Mouse (Mus musculus): ENCODE results near the gene Rnf167.
A peak's percentile ranks its signal among the peaks of the same experiment; 100 is the strongest.

The Rnf167 gene

DNA sequence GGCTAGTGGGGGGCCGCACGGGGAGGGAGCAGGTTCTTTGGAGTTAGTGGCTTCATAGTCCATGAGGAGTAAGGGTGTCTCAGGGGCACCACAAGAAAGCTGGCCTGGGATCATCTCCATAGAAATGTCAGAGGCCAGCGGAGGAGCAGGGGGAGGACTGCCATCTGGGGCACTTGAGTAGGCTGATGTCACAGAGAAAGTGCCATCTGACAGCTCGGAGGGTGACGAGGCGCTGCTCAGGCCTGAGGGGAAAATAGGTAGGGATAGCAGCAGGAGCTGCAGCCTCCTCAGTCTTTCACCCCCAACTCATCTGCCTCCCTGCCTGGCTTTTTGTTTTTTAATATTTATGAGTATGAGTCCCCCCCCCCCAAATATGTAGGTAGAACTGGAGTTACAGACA is 27.0 kb downstream of the Rnf167 start:
- DNase-seq (ENCODE audit: low read depth, low spot score): no peak

DNA sequence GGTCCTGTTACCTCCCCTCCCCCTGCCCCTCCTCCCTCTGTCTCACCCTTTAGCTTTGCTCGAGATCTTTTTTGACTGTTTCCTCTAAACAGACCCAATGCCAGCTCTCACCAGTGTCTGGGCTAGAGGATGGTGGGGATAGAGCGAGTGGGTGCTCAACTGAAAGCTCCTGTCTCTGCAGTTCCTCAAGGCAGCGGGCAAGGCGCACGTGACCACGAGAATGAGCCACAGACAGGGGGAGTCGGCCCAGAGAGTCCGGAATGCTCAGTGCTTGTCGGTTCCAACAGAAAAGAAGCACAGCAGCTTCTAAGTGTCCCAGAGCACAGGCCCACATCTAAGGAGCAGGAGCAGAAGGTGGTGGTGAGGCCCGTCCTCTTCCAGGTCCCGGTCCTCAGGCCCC is 27.5 kb downstream of the Rnf167 start:
- DNase-seq (ENCODE audit: low read depth, low spot score): no peak

DNA sequence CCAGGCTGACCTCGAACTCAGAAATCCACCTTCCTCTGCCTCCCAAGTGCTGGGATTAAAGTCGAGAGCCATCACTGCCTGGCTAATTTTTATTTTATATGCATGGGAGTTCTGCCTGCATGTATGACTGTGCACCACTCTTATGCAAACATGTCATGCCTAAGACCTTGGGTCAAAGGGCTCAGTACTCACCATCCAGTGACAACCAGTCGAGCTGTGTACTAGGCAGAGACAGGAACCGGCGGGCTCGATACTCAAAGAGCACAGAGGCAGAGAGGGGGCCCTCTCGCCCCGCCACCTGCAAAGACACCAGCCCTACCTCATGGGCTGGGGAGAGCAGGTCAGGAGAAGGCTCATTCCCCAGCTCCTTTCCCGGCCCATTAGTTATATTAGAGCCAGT is 31.1 kb downstream of the Rnf167 start:
- DNase-seq (ENCODE audit: low read depth, low spot score): no peak

DNA sequence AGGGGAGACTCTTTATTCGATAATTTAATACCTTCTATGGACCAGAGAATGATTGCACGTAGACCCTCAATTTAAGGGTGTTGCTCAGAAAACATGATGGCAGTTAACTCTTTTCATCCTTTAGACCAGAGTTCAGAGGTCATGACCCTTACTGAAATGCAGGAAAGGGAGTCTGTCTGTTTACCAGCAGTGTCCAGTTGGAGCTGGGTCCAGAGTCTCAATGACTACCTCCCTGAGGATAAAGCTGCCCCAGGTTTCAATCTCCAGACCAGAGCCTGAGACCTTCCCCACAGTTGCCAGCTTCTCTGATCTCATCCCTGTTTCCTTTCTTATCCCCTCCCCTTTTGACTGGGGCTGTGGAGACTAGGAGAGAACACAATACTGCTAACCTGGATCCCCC is 31.5 kb downstream of the Rnf167 start:
- no peak for DNase-seq (ENCODE audit: low read depth, low spot score)

DNA sequence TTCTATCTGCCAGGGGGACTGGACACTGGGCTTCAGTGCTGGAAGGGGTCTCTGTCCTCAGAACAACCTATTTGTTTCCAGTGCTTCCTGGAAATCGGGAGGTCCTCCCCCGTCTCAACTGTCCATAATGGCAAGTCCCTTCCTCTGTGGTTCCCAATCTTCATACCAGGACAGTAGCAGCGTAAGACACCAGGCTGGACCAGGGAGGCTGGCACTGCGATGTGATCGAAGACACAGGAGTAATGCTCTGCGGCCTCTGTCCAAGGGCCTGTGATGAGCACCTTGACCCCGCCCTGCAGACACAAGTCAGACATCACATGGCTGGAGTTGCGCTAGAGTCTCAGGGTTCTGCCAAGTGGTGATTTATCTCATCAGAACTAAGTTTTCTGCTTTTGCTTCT is 32.3 kb downstream of the Rnf167 start:
- no peak for DNase-seq (ENCODE audit: low read depth, low spot score)

DNA sequence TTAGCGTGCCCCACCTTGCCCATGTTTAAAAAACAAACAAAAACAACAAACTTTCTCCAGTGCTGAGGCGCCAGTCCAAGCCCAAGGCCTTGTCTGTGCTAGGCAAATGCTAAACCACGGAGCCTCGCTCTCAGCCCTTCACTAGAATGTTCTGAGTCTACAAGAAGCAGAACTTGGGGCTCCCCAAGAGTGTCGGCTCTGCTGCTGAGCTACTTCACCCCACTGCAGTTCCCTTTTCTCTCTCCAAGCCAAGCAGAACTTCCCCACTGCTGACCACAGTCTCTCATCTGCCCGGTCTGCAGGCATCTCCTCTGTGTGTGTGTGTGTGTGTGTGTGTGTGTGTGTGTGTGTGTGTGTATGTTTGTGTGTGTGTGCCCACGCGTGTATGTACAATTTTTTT is 32.9 kb downstream of the Rnf167 start:
- DNase-seq (ENCODE audit: low read depth, low spot score): no peak

DNA sequence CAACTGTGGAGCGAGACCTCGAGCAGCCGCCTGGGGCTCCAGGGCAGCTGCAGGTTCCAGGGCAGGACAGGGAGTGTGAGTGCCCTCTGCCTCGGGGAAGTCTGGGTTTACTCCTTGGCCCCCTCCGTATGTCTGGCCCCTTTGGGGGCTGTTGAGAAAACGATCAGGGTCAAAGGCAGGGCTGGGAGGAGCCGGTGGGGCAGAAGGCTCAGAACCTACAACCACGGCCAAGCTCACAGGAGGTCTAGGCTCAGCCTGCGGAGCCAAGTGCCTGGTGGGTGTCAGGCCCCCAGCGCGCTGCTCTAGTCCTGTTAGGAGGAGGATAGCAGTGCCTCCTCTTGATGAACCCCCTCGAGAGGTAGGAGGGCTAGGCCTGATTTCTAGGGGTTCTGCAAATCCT is 34.1 kb downstream of the Rnf167 start:
- no peak for DNase-seq (ENCODE audit: low read depth, low spot score)

DNA sequence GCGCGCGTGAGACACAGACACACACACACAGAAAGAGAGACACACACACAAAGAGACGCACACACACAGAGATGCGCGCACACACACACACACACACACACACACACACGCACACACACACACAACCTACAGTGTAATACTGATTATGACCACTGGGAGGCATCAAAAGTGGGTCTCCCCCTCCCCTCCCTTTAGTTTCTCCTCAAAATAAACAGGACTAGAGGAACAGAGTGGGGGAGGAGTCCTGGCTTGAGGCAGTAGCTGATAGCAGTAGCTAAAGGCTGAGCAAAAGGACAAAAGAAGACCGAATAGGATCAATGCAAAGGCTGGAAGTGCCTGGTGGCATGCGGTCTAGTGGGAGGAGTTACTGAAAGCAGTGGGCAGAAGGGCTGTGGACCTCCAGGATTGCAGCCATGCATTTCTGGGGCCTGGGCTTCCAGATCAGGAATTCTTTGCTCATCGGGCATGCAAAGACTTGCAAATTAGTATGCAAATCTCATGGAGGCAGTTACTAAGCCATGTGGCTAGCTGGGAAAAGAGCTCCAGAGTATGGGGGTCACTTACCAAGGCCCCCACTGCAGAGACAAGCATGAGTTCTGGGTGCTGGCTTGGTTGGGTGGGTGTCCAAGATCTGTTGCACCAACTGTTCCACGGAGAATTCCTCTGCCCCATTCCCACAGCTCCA is 35.0 kb downstream of the Rnf167 start:
- peak; percentile 82 for DNase-seq (ENCODE audit: low read depth, low spot score)

DNA sequence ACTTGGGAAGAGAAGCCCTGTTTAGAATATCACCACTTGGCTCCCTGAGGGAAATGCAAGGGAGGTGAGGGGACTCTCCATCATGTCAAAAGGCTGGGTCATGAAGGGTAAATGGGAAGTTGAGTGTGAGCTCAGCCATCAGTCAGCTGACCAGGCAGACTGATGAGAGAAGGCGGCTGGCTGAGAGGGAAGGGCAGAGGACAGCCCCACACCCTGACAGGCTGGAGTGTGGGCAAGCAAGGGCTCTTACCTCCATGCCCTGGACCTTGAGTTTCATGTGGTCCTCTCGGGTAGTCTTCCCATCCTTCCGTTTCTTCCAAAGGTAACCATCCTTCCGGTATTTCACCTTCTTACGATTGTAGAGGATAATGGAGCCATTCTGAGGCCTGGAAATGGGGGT is 36.6 kb downstream of the Rnf167 start:
- DNase-seq (ENCODE audit: low read depth, low spot score): no peak

DNA sequence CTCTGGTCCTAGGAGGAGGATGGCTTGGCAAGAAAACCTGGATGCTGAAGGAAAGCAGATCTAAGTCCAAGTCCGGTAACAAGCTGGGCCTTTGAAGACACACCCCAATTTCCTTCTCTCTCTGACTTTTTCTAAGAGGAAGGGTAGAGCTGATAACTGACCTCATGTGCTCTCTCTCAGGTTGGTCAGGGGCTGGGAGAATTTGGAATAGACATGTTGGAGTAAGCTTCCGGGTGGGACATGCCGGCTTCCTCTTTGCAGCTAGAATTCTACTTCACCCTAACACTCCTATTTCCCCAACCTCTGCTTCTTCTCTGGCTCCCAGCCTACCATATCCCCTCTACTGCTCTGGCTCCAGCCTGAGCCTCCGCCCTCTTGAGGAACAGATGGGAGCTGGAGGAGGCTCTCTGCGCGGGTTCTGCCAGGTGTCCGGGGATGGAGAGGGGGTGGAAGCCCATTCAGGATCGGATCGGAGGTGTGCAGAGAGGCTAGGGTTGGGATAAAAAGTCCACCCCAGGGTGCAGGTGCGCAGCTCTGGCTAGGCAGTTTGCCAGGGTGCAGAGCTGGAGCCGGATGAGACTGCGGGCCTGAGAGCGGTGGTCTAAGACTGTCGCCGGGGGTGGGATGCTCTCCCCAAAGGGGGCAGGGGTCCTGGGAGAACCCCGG is 40.0 kb downstream of the Rnf167 start:
- DNase-seq (ENCODE audit: low read depth, low spot score): peak; percentile 41

DNA sequence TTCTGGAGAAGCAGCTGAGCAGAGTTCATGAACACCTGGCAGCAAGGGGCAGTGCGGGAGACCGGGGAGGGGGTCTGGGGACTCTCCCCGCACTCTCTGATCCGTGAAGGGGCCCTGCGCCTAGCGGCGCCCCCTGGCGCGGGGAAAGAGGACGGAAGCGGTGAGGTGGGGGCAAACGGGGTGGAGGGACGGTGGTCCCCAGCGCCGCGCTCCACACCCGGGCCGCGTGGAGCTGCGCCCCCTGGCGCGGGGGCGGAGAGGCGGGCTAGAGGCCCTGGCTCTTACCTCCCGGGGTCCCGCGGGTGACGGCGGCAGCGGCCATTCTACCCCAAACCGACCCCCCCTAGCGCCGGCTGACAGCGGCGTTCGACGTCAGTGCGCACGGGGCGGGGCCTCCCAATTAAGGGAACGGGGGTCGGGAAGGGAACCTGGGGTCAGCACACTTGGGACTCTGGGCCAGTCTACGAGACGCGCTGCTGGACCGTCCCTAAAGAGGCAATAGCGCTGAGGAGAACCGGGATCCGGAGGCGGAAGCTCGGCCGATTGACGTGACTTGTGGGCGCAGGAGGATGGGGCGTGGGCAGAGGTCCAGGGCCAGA is 40.7 kb downstream of the Rnf167 start, which contains the start of gene Camta2:
Camta2 (minus strand) TSS at position 505 of the 599 bp plus-strand sequence.
- DNase-seq (ENCODE audit: low read depth, low spot score): peak; percentile 85

DNA sequence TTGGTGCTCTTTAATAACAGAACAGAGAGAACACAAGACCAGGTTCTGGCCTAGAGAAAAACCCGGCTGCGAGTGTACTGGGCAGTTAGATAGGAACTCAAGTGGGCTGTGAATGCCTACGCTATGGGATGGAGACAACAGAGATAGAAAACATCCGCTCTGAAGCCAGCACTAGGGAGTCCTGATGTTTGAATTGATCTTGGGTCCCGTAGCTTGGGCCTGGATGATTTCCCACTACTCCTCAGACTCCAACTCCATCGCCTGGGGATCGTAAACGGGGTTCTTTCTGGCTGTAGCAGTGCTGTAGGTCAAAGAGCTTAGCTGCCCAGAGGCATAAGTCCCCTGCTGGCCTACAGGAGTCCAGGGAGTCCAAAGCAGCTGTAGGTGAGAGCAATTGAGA is 41.3 kb downstream of the Rnf167 start:
- DNase-seq (ENCODE audit: low read depth, low spot score): no peak

DNA sequence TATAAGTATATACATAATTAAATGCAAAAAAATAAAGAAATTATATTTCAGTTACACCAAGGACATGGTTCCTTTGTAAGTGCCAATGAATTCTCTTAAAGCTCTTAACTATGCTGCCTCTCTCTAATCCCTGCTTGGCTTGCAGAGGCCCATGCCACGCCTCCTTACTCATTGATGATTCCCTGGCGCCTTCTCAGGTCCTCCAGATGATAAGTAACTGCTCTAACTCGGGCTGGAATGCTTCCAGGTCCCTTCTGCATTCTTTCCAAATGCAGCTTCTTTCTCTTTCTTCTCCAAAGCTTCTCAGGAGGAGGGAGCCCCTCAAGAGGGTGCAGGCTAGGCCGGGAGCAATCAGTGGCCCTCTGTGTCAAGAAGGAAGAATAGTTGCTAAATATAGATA is 42.5 kb downstream of the Rnf167 start:
- DNase-seq (ENCODE audit: low read depth, low spot score): no peak

DNA sequence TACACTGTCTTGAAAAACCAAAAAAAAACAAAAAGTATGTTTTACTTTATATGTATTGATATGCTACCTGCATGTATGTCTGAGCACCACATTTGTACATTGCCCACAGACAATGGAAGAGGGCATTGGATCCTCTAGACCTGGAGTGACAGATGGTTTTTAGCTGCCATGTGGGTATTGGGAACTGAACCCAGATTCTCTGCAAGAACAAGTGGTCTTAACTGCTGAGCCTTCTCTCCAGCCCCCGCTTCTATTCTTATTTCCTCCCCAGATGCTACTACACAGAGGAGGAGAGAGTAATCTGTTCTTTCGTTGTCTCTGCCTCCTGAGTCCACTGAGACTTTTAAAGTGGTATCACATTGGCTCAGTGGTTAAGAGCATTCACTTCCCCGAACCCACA is 46.5 kb downstream of the Rnf167 start:
- DNase-seq (ENCODE audit: low read depth, low spot score): no peak

DNA sequence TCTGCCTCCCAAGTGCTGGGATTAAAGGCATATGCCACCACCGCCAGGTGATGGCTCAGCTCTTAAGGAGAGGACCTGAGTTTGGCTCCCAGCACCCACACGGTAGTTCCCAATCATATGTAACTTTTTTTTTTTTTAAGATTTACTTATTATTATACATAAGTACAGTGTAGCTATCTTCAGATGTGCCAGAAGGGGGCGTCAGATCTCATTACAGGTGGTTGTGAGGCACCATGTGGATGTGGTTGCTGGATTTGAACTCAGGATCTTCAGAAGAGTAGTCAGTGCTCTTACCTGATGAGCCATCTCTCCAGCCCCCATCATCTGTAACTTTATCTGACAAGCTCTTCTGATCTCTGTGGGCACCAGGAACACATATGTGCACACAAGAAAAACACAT is 50.3 kb downstream of the Rnf167 start:
- DNase-seq (ENCODE audit: low read depth, low spot score): no peak

DNA sequence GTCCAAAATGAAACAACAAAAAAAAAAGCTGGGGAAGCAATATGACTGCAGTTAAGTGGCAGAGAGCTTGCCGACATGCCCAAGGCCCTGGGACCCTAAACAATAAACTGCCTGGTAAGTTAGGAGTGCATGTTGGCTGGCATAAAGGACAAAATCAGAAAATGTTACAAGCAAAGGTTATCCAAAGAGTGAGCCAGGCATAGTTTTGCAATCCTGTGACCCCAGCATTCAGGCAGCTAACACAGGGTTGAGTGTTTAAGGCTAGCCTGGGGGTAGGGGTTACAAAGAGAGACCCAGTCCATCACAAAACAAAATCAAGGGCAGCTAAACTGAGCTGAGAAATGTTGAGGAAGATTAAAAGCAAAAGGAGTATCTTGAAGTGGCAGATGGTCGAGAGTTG is 52.0 kb downstream of the Rnf167 start:
- no peak for DNase-seq (ENCODE audit: low read depth, low spot score)

DNA sequence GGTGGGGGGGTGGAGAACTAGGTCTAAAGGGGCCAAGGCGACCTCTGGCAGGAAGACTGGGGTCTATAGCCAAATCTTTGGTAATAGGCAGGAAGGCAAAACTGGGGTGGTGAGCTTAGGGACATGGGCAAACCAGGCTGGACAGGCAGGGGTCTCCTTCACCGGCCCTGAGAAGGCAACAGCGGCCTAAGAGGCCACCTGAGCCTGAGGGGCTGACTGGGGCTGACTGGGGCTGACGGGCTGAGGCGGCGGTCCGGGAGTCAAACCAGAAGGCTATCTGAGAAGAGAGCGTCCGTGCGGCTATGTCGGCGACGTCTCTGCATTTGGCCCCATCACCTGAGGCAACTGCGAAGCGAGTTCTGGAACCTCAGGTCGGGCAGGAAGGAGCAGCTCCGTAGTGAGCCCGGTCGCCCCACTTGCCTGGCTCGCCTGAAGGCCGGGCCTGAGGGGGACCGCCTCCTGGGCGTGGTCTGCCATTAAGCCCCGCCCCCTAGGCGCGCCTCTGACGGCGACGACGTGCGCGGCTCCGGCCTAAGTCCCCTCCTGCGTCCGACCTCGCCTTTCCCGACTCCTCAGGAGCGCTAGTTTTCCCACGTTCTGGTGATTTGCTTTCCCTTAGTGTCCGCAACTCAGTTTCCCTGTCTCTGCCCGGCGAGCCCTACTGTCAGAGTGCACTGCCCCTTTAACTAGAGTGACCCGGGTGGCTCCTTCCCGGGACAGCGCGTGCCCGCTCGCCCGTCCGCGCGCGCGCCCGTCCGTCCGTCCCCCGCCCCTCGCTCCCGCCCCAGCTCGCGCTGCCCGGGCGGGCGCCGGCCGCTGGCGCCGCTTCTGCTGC is 52.9 kb downstream of the Rnf167 start, which contains the start of the genes Inca1 and Kif1c:
Inca1 (minus strand) TSS at position 434 of the 835 bp plus-strand sequence.
Kif1c (plus strand) TSS at position 827 of the 835 bp plus-strand sequence.
- peak; percentile 94 for DNase-seq (ENCODE audit: low read depth, low spot score)

DNA sequence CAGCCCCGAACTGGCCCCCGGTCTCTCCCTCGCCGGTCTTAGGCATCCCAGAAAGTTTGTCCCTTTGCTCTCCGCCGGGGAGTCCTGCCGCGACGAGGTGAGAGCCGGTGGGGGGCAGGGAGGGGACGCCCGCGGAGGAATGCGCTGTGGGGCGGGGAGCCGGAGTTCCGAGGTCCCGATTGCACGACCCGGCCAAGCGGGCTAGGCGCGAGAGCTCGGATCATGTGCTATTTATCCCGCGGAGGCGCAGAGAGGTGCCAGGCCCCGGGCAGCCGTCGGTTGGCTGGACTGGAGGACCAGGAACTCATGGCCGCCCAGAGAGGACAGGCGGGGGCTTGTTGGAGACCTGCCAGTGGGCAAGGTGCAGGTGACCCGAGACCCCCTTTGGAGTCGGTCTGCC is 53.6 kb downstream of the Rnf167 start:
- peak; percentile 51 for DNase-seq (ENCODE audit: low read depth, low spot score)

Measured in mesoderm, embryonic 11.5 days (tissue).